Mouse (Mus musculus) liver, postnatal 0 days (tissue): ENCODE measurements around the gene Nme2. TPM values are rescaled to one million over a fixed set of nuclear protein-coding genes. Genes with fewer than 3 reads are reported as not detected.

ENCODE experiments used
- ATAC-seq: fragments of 200-750 bp; cut with Nextera tagmentation; 2 replicates; pipeline ENCODE4 v1.8.0; 2017; ENCODE audit warnings: mild to moderate bottlenecking, moderate library complexity
- DNase-seq: peaks from one replicate; pipeline ENCODE4 v3.0.0-alpha.2; 2016
- H3K27ac ChIP-seq: fragments of 300-500 bp; sonication (generic); 2 replicates; pipeline ENCODE4 v1.5.1; 2014; ENCODE audit warnings: antibody characterized with exemption, moderate library complexity, mild to moderate bottlenecking, low read depth
- H3K27me3 ChIP-seq: fragments of 300-500 bp; sonication (generic); 2 replicates; pipeline ENCODE4 v1.6.1; 2014; ENCODE audit warnings: low read length, control low read depth, mixed read lengths; ENCODE audit not compliant: insufficient read depth
- H3K36me3 ChIP-seq: fragments of 300-500 bp; sonication (generic); replicated peaks from 2 replicates; pipeline ENCODE4 v1.6.1; 2014; ENCODE audit warnings: mild to moderate bottlenecking, control low read depth, low read length, moderate library complexity, mixed read lengths; ENCODE audit not compliant: insufficient read depth
- H3K4me1 ChIP-seq: fragments of 300-500 bp; sonication (generic); 2 replicates; pipeline ENCODE4 v1.6.1; 2014; ENCODE audit warnings: antibody characterized with exemption, mild to moderate bottlenecking, control low read depth; ENCODE audit not compliant: insufficient read depth
- H3K4me2 ChIP-seq: fragments of 300-500 bp; sonication (generic); 2 replicates; pipeline ENCODE4 v1.6.1; 2014; ENCODE audit warnings: low read depth, mild to moderate bottlenecking, low read length, moderate library complexity, mixed read lengths
- H3K4me3 ChIP-seq: fragments of 300-500 bp; sonication (generic); 2 replicates; pipeline ENCODE4 v1.5.1; 2014; ENCODE audit warnings: low read depth, low read length
- H3K9ac ChIP-seq: fragments of 300-500 bp; sonication (generic); replicated peaks from 2 replicates; pipeline ENCODE4 v1.6.1; 2014; ENCODE audit warnings: mild to moderate bottlenecking, moderate library complexity
- H3K9me3 ChIP-seq: fragments of 300-500 bp; sonication (generic); 2 replicates; pipeline ENCODE4 v1.6.1; 2016; ENCODE audit warnings: mild to moderate bottlenecking, control low read depth, low read length, mixed read lengths
- CTCF ChIP-seq: sonication (generic); IDR thresholded peaks from 2 replicates; pipeline ENCODE4 v1.5.1; 2016; ENCODE audit warnings: antibody characterized with exemption, low read depth
- EP300 ChIP-seq: IDR thresholded peaks from 2 replicates; pipeline ENCODE4 v1.6.1; 2016; ENCODE audit warnings: antibody characterized with exemption, low read depth, mild to moderate bottlenecking
- WGBS: fragments of 180-500 bp; shearing (Covaris S2); extraction: QIAGEN DNeasy Blood & Tissue Kit; methylation state at CpG from one replicate; pipeline ENCODE4 v1.1.7; 2014; ENCODE audit not compliant: insufficient replicate concordance; 5-methylcytosine and 5-hydroxymethylcytosine counted together
- polyA plus RNA-seq: library from polyadenylated mRNA; unstranded; fragments of >200 nt; fragmentation: Nextera tagmentation; extraction: Ambion mirVana; gene quantifications from 2 replicates; pipeline ENCODE4 v1.2.1, GENCODE M21; 2015

Nme2 gene
- polyA plus RNA-seq, 1 experiment from 2014 or later, result 166 TPM

GRCm38 (mm10) chr11:93968005-93968847 lies 12.2 kb upstream of the Nme2 start, which contains the start of the genes Gm20390 and Nme1:
Gm20390 (minus strand) TSS chr11:93968293.
Nme1 (minus strand) TSS chr11:93968521.
- WGBS, result under 1% methylated on average over 40 of the region's 40 CpGs
- Histone ChIP-seq H3K4me2 (peak within 1 kb of the TSS; percentile 81), H3K9me3 (no peaks in the 10 kb centered on the region), H3K4me1 (peaks cover 6% of the 10 kb centered on the region), H3K4me3 (peak within 1 kb of the TSS; percentile 65), H3K36me3 (peaks cover 19% of the 10 kb centered on the region), H3K27ac (peak within 1 kb of the TSS; percentile 63), H3K9ac (peak within 1 kb of the TSS; percentile 74), H3K27me3 (no peaks in the 10 kb centered on the region)
- DNase-seq (peak; percentile 97), ATAC-seq (peak; percentile 98)
- TF ChIP-seq EP300 (peak; percentile 82; the same call in 1 of the 2 replicates), CTCF (peak; percentile 96)

GRCm38 (mm10) chr11:93967381-93967780 lies 11.3 kb upstream of the Nme2 start:
- Histone ChIP-seq H3K4me1 (peaks cover 6% of the 10 kb centered on the region), H3K36me3 (peaks cover 24% of the 10 kb centered on the region), H3K27ac (peak overlapping the region; percentile 63), H3K27me3 (no peaks in the 10 kb centered on the region), H3K4me2 (peak overlapping the region; percentile 81), H3K4me3 (peak overlapping the region; percentile 65), H3K9me3 (no peaks in the 10 kb centered on the region), H3K9ac (peak overlapping the region; percentile 74)
- no peak for ATAC-seq
- no peak for DNase-seq
- TF ChIP-seq CTCF, result no peak
- no peak for TF ChIP-seq EP300
- WGBS, result under 1% methylated on average over 11 of the region's 11 CpGs

- WGBS, result 84% methylated on average over 6 of the region's 6 CpGs
- H3K4me1 ChIP-seq, result peaks cover 6% of the 10 kb centered on the region
- TF ChIP-seq CTCF (no peak), EP300 (no peak)
- peaks cover 27% of the 10 kb centered on the region for H3K36me3 ChIP-seq
- DNase-seq (no peak), ATAC-seq (no peak)
- H3K4me2 ChIP-seq, result no peak overlapping the region
- no peaks in the 10 kb centered on the region for H3K27me3 ChIP-seq
- H3K27ac ChIP-seq, result no peak overlapping the region
- H3K9ac ChIP-seq, result no peak overlapping the region
- H3K4me3 ChIP-seq, result no peak overlapping the region
- no peaks in the 10 kb centered on the region for H3K9me3 ChIP-seq
Observed at GRCm38 (mm10) chr11:93965391-93965790, 9.3 kb upstream of the Nme2 start.

- Histone ChIP-seq H3K4me3 (no peak overlapping the region), H3K36me3 (peaks cover 45% of the 10 kb centered on the region), H3K27me3 (no peaks in the 10 kb centered on the region), H3K4me1 (peaks cover 6% of the 10 kb centered on the region), H3K9me3 (no peaks in the 10 kb centered on the region), H3K27ac (no peak overlapping the region), H3K9ac (no peak overlapping the region), H3K4me2 (no peak overlapping the region)
- DNase-seq (no peak), ATAC-seq (no peak)
- 82% methylated on average over 4 of the region's 4 CpGs for WGBS
- TF ChIP-seq CTCF, result no peak
- TF ChIP-seq EP300, result no peak
Observed at GRCm38 (mm10) chr11:93963013-93963412, 7.0 kb upstream of the Nme2 start.

- ATAC-seq (no peak), DNase-seq (no peak)
- peaks cover 46% of the 10 kb centered on the region for H3K36me3 ChIP-seq
Observed at GRCm38 (mm10) chr11:93961482-93961881, 5.4 kb upstream of the Nme2 start.

GRCm38 (mm10) chr11:93957746-93958145 lies 1.7 kb upstream of the Nme2 start:
- H3K27me3 ChIP-seq, result no peaks in the 10 kb centered on the region
- H3K4me1 ChIP-seq, result peaks cover 26% of the 10 kb centered on the region
- H3K4me2 ChIP-seq, result no peak overlapping the region
- no peak overlapping the region for H3K27ac ChIP-seq
- TF ChIP-seq CTCF, result no peak
- no peak for TF ChIP-seq EP300
- H3K9ac ChIP-seq, result no peak overlapping the region
- H3K9me3 ChIP-seq, result no peaks in the 10 kb centered on the region
- no peak overlapping the region for H3K4me3 ChIP-seq
- H3K36me3 ChIP-seq, result peaks cover 23% of the 10 kb centered on the region
- ATAC-seq, result no peak
- no peak for DNase-seq
- 73% methylated on average over 4 of the region's 4 CpGs for WGBS

More at GRCm38 (mm10) chr11:93961482-93961881, 5.4 kb upstream of the Nme2 start:
- H3K27ac ChIP-seq, result no peak overlapping the region
- no peak overlapping the region for H3K4me2 ChIP-seq
- H3K4me1 ChIP-seq, result peaks cover 2% of the 10 kb centered on the region; the same call in 1 of the 2 replicates
- no peak overlapping the region for H3K4me3 ChIP-seq
- no peaks in the 10 kb centered on the region for H3K9me3 ChIP-seq
- TF ChIP-seq CTCF (no peak), EP300 (no peak)
- no peaks in the 10 kb centered on the region for H3K27me3 ChIP-seq
- WGBS, result 91% methylated on average over 6 of the region's 6 CpGs
- no peak overlapping the region for H3K9ac ChIP-seq
